Mouse (Mus musculus): Measurements from ENCODE around the gene Gnas. TPM values are rescaled to one million over a fixed set of nuclear protein-coding genes. Genes with fewer than 3 reads are reported as not detected.
"Not testable (repeated sequence)": the region's sequence is repeated elsewhere in the genome, so short reads cannot be mapped to it uniquely, and the experiment has no call there.

The Gnas gene
- polyA plus RNA-seq, 2 experiments: 286 to 302 TPM

DNA sequence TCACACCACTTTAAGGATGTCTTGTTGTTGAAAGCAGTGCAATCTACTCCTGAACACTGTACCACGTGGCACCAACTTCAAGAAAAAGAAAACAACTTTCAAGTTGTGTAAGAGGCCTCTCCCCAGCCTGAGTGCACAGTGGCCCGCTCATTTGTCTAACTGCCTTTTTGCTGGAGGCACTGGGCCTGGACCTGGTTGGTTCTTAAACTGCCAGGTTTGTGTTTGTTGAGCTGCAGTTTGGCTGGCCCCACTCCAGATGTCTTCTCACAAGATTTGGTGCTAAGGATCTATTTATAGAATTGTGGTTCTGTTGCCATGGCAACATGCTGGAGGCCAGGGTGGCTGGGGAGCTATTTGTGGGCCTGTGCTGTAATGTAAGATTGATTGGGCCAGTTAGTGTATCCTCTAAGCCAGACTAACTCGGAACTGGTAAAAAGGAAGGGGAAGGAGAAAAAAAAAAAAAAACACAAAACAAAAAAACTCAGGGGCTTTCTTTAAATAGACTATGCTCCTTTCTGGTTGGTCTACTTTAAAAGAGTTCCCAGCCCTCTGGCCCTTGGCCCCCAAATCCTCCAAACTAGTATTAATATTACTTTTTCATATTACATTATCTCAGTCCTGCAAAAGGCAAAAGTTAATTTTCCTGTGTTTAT is 60.0 kb downstream of the Gnas start:
- TF ChIP-seq EP300 (IDR thresholded peaks at IDR 0.05; ENCODE audit: low read depth) (no peak), CTCF (IDR thresholded peaks at IDR 0.05; ENCODE audit: low read depth) (no peak)
- peak in 2 of 3 experiments; percentile 28 to 46 for DNase-seq (ENCODE audit: low read depth in 3 of 3, low spot score in 3 of 3)
- H3K4me2 ChIP-seq (ENCODE audit: low read depth): 0 out of 2 replicates have a peak overlapping the region, but pooled peaks have one; percentile 4

DNA sequence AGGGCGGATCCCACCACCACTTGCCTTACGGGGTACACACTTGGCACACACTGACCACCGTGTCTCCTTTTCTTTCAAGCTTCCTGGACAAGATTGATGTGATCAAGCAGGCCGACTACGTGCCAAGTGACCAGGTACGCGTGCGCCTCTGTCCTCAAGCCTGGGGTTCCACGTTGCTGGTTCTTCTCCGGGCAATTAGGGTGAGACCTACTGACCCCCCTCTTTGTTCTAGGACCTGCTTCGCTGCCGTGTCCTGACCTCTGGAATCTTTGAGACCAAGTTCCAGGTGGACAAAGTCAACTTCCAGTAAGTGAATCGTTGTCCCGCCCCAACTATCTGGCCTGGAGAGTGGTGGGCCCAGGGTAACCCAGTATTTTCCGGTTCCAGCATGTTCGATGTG is 60.9 kb downstream of the Gnas start:
- Histone ChIP-seq H3K9me3 (ENCODE audit: control insufficient read depth, low read length) (no peaks in the 10 kb centered on the region), H3K4me3 (ENCODE audit: insufficient read depth in 1 of 2, low read depth in 2 of 2, low read length in 2 of 2) (no peak overlapping the region), H3K4me2 (ENCODE audit: low read depth) (no peak overlapping the region), H3K36me3 (replicated peaks; ENCODE audit: control insufficient read depth, insufficient read depth, low read depth) (peaks cover 34% of the 10 kb centered on the region), H3K4me1 (replicated peaks; ENCODE audit: control insufficient read depth in 2 of 2, insufficient read depth in 2 of 2, low read length in 1 of 2) (peaks cover 2 to 20% of the 10 kb centered on the region in 2 experiments), H3K27ac (no peak overlapping the region), H3K27me3 (ENCODE audit: control insufficient read depth, insufficient read depth, low read length) (no peaks in the 10 kb centered on the region), H3K9ac (replicated peaks) (no peak overlapping the region)
- TF ChIP-seq EP300 (IDR thresholded peaks at IDR 0.05; ENCODE audit: low read depth): no peak
- TF ChIP-seq CTCF (IDR thresholded peaks at IDR 0.05; ENCODE audit: low read depth): no peak
- 86% methylated on average over 16 of the region's 16 CpGs for WGBS (ENCODE audit: insufficient replicate concordance)
- ATAC-seq (ENCODE audit: insufficient read depth) (no peak), DNase-seq (ENCODE audit: low read depth in 3 of 3, low spot score in 3 of 3) (no peak)

More for the DNA sequence above, 60.0 kb downstream of the Gnas start:
- ATAC-seq (ENCODE audit: insufficient read depth): peak; percentile 37; the same call in 1 of the 2 replicates
- no peaks in the 10 kb centered on the region for H3K27me3 ChIP-seq (ENCODE audit: control insufficient read depth, insufficient read depth, low read length)
- no peaks in the 10 kb centered on the region for H3K9me3 ChIP-seq (ENCODE audit: control insufficient read depth, low read length)
- 14% methylated on average over 3 of the region's 3 CpGs for WGBS (ENCODE audit: insufficient replicate concordance)
- H3K27ac ChIP-seq: no peak overlapping the region
- H3K36me3 ChIP-seq (replicated peaks; ENCODE audit: control insufficient read depth, insufficient read depth, low read depth): peaks cover 34% of the 10 kb centered on the region
- H3K9ac ChIP-seq (replicated peaks): no peak overlapping the region
- peaks cover 2 to 22% of the 10 kb centered on the region in 2 experiments for H3K4me1 ChIP-seq (replicated peaks; ENCODE audit: control insufficient read depth in 2 of 2, insufficient read depth in 2 of 2, low read length in 1 of 2)
- H3K4me3 ChIP-seq (ENCODE audit: insufficient read depth in 1 of 2, low read depth in 2 of 2, low read length in 2 of 2): no peak overlapping the region

DNA sequence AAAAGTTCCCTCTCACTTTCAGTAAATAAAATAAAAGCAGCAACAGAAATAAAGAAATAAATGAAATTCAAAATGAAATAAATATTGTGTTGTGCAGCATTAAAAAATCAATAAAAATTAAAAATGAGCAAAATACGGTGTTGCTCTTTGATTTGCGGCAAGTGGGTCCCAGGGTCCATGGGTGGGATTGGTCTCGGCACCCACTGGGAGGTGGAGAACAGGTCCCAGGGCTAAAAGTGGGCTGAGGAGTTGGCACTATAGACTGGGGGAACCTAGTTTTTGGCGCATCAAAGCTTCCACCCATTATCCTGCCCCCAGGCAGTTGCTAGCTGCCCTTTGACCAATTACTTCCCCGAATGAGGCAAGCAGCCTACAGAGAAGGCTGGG is 62.5 kb downstream of the Gnas start, which contains the start of gene Gm20721:
Gene Gm20721, minus strand, starts transcription at position 101 of the 387 bp plus-strand sequence.
- H3K27ac ChIP-seq: no peak within 1 kb of the TSS
- no peak within 1 kb of the TSS for H3K4me2 ChIP-seq (ENCODE audit: low read depth)
- no peak for ATAC-seq (ENCODE audit: insufficient read depth)
- WGBS (ENCODE audit: insufficient replicate concordance): 86% methylated on average over 5 of the region's 5 CpGs
- no peak for DNase-seq (ENCODE audit: low read depth in 3 of 3, low spot score in 3 of 3)
- no peak within 1 kb of the TSS for H3K4me3 ChIP-seq (ENCODE audit: insufficient read depth in 1 of 2, low read depth in 2 of 2, low read length in 2 of 2)
- peaks cover 2 to 14% of the 10 kb centered on the region in 2 experiments for H3K4me1 ChIP-seq (replicated peaks; ENCODE audit: control insufficient read depth in 2 of 2, insufficient read depth in 2 of 2, low read length in 1 of 2)
- H3K27me3 ChIP-seq (ENCODE audit: control insufficient read depth, insufficient read depth, low read length): no peaks in the 10 kb centered on the region
- H3K9ac ChIP-seq (replicated peaks): no peak within 1 kb of the TSS
- peaks cover 34% of the 10 kb centered on the region for H3K36me3 ChIP-seq (replicated peaks; ENCODE audit: control insufficient read depth, insufficient read depth, low read depth)
- TF ChIP-seq EP300 (IDR thresholded peaks at IDR 0.05; ENCODE audit: low read depth) (no peak), CTCF (IDR thresholded peaks at IDR 0.05; ENCODE audit: low read depth) (no peak)
- no peaks in the 10 kb centered on the region for H3K9me3 ChIP-seq (ENCODE audit: control insufficient read depth, low read length)

DNA sequence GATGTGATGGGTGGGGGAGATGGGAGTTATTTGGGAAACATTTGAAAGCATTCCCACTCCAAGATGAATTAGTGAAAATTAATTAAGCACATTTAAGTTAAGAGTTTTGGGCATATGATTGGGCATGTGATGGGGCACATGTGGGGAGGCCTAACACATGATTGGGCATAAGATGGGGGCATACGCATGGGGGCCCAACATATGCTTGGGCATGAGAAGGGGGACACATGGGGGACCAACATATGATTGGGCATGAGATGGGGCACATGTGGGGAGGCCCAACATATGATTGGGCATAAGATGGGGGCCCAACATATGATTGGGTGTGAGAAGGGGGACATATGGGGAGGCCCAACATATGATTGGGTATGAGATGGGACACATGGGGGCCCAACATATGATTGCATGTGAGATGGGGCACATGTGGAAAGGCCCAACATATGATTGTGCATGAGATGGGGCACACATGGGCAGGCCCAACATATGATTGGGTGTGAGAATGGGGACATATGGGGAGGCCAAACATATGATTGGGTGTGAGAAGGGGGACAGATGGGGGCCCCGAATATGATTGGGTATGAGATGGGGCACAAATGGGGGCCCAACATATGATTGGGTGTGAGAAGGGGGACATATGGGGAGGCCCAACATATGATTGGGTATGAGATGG is 63.0 kb downstream of the Gnas start:
- H3K9me3 ChIP-seq (ENCODE audit: control insufficient read depth, low read length); DNase-seq (ENCODE audit: low read depth in 3 of 3, low spot score in 3 of 3); H3K4me2 ChIP-seq (ENCODE audit: low read depth); H3K27ac ChIP-seq; H3K9ac ChIP-seq (replicated peaks); H3K4me3 ChIP-seq (ENCODE audit: insufficient read depth in 1 of 2, low read depth in 2 of 2, low read length in 2 of 2); H3K27me3 ChIP-seq (ENCODE audit: control insufficient read depth, insufficient read depth, low read length); ATAC-seq (ENCODE audit: insufficient read depth): not testable (repeated sequence)
- Histone ChIP-seq H3K36me3 (replicated peaks; ENCODE audit: control insufficient read depth, insufficient read depth, low read depth) (peaks cover 34% of the 10 kb centered on the region), H3K4me1 (replicated peaks; ENCODE audit: control insufficient read depth in 2 of 2, insufficient read depth in 2 of 2, low read length in 1 of 2) (peaks cover 2 to 11% of the 10 kb centered on the region in 2 experiments)
- WGBS (ENCODE audit: insufficient replicate concordance): 88% methylated on average over 2 of the region's 2 CpGs

DNA sequence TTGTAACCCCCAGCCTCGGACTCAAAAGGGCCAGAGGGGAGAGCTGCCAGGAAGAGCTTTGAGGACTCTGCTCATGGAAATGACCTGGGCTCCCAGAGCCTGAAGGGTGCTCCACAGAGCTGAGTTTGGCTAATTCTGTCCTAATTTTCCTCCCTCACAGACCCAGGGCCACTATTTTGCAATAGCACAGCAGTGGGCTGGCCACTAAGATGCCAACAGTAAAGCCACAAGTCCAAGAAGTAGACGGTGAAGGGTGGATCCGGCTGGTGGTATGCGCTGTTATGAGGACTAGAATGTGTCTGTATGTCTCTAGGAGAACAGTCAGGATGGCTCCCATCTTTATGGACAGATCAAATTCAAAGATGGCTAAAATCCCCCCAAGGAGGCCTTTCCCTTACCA is 74.4 kb downstream of the Gnas start:
- Histone ChIP-seq H3K4me2 (ENCODE audit: low read depth) (no peak overlapping the region), H3K4me1 (replicated peaks; ENCODE audit: control insufficient read depth in 2 of 2, insufficient read depth in 2 of 2, low read length in 1 of 2) (no peaks in the 10 kb centered on the region), H3K27me3 (ENCODE audit: control insufficient read depth, insufficient read depth, low read length) (no peaks in the 10 kb centered on the region), H3K4me3 (ENCODE audit: insufficient read depth in 1 of 2, low read depth in 2 of 2, low read length in 2 of 2) (no peak overlapping the region), H3K27ac (no peak overlapping the region), H3K36me3 (replicated peaks; ENCODE audit: control insufficient read depth, insufficient read depth, low read depth) (no peaks in the 10 kb centered on the region), H3K9me3 (ENCODE audit: control insufficient read depth, low read length) (no peaks in the 10 kb centered on the region), H3K9ac (replicated peaks) (no peak overlapping the region)
- TF ChIP-seq CTCF (IDR thresholded peaks at IDR 0.05; ENCODE audit: low read depth): no peak
- no peak for TF ChIP-seq EP300 (IDR thresholded peaks at IDR 0.05; ENCODE audit: low read depth)
- 70% methylated on average over 4 of the region's 4 CpGs for WGBS (ENCODE audit: insufficient replicate concordance)
- DNase-seq (ENCODE audit: low read depth in 3 of 3, low spot score in 3 of 3) (no peak), ATAC-seq (ENCODE audit: insufficient read depth) (no peak)
